Mouse (Mus musculus): Measurements from ENCODE around the gene Ndufs2.

The Ndufs2 gene

DNA sequence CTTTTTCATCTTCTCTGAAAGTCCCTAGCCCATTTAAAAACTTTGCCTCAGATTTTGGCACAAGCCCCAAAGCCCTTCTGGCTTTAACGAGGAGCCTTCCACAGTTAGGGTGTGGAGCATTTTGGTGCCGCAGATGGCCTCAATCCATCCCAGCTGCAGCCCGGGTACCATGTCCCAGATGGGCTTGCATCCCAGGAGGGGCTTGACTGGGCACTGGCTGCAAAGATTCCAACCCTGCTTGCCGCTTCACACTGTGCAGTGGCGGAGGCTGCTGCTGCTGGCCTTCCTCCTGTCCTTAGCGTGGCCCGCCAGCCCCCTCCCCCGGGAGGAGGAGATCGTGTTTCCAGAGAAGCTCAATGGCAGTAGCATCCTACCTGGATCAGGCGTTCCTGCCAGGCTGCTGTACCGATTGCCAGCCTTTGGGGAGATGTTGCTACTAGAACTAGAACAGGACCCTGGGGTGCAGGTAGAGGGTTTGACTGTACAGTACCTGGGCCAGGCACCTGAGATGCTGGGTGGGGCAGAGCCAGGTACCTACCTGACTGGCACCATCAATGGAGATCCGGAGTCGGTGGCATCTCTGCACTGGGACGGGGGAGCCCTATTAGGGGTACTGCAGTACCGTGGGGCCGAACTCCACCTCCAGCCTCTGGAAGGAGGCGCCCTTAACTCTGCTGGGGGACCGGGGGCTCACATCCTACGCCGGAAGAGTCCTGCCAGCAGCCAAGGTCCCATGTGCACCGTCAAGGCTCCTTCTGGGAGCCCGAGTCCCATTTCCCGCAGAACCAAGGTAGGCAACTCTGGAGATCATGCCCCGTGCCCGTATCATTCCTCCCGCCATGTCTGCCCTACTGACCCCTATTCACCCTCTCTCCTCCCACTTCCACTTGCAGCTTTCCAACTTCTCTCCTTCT lies at the start of gene Ndufs2:
Gene Ndufs2 (minus strand): TSS at position 709 of the 914 bp plus-strand sequence.
- in situ Hi-C loops (cut with MboI; ENCODE audit: low pct_unique_long_range_greater_than_20kb in 1 of 2, low sequenced_read_pairs in 2 of 2, unreplicated experiment in 1 of 2): no loop called here

DNA sequence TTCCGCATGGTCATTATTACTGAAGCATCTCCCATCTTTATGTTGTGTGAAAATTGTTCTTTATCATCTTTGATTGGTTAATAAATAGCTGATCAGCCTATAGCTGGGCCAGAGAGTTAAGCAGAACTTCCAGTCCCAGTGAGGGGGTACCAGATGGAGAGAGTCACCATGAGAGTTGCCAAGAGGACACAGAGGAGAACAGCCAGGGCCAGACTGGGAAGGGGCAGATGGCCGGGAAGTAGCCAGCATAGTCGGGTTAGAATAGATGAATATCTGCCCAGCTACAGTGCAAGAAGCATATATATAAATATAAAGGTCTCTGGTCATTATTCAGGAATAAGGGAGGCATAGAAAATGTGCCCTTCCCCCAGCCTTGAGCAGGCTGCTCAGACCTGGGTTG lies 47.0 kb upstream of the Ndufs2 start:
- in situ Hi-C loops (cut with MboI; ENCODE audit: low pct_unique_long_range_greater_than_20kb in 1 of 2, low sequenced_read_pairs in 2 of 2, unreplicated experiment in 1 of 2): no loop called here

DNA sequence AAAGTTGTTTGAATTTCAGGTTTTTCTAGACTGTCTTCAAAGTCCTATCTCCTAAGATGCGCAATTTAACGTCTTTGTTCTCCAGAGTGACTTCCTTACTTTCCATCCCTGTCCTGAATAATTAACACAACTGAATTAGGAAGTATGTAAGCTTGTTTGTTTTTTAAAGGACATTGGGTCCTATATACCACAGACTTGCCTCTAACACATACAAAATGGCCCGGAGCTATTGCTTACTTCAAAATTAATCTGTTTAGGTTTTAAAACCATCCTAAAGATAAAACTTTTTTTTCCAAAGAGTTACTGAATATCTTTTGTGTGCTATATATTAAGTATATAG lies 43.8 kb upstream of the Ndufs2 start:
- in situ Hi-C loops (cut with MboI; ENCODE audit: low pct_unique_long_range_greater_than_20kb in 1 of 2, low sequenced_read_pairs in 2 of 2, unreplicated experiment in 1 of 2): no loop called here

DNA sequence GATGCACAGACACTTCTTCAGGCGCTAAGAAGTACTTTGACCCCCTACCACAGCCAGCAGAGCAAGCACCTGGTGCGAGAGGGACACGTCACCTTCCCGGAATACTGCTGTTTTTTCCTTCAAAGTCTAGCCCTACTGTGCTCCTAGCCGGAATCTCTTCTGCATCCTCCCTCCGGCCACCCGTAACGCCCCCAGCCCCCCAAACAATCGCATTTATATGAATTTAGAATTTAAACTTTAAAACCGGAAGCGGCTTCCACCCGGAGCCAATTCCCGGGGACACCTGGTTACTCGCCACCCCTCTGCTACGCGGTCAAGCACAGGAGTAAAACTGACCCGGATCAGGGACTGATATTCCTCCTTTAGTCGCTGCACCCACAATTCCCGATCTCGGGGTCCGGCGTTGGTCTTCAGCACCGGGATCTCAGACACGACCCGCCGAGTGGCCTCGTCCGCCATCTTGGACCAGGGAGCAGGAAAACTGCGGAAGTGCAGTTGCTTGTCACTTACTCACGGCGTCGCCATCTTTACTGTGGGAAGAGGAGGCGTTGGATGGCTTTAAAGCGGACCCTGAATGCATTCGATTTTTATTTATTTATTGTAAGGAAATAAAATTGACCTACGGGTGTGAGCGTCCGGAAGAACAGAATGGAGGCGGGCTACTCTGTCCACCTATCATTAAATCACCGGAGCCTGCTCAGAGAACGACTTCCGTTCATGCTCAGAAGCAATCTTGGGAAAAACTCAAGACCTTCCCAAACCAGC lies 43.3 kb upstream of the Ndufs2 start, which contains the start of gene Ufc1:
Gene Ufc1 (minus strand): TSS at position 727 of the 765 bp plus-strand sequence.
- in situ Hi-C loops (cut with MboI; ENCODE audit: low pct_unique_long_range_greater_than_20kb in 1 of 2, low sequenced_read_pairs in 2 of 2, unreplicated experiment in 1 of 2): no loop called here

DNA sequence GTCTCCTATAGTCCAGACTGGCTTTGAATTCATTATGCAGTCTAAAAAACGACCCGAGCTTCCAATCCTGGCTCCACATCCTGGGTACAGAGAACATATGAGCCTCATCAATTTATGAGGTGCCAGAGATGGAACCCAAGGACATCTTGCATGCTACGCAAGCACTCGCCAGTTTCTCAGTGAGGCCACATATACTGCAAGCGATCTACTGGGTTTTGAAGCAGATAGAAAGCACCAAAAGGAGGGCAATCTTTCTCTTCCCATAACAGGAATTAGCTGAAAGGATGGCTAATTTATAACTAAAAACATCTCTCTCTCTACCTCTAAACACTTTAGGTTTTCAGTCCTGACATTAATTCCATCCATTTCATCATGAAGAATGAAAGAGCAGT lies 42.7 kb upstream of the Ndufs2 start:
- in situ Hi-C loops (cut with MboI; ENCODE audit: low pct_unique_long_range_greater_than_20kb in 1 of 2, low sequenced_read_pairs in 2 of 2, unreplicated experiment in 1 of 2): no loop called here

DNA sequence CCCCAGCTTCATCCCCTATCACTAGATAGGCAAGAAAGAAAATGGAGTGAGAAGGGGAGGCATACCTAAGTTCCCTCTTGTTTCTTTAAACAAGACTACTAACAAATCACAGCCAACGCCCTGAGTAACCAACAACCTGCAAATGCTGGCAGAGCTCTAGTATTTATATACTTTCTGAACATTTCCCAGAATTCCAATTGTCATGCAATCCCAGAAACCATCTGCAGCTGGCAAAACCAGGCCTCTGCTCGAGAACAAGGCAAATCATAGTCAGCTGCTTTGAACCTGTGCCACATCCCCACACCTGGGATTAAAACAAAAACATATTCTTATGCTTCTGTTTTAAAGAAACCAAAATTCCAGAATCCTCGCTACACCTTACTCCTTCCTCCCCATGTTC lies 42.2 kb upstream of the Ndufs2 start:
- in situ Hi-C loops (cut with MboI; ENCODE audit: low pct_unique_long_range_greater_than_20kb in 1 of 2, low sequenced_read_pairs in 2 of 2, unreplicated experiment in 1 of 2): no loop called here

DNA sequence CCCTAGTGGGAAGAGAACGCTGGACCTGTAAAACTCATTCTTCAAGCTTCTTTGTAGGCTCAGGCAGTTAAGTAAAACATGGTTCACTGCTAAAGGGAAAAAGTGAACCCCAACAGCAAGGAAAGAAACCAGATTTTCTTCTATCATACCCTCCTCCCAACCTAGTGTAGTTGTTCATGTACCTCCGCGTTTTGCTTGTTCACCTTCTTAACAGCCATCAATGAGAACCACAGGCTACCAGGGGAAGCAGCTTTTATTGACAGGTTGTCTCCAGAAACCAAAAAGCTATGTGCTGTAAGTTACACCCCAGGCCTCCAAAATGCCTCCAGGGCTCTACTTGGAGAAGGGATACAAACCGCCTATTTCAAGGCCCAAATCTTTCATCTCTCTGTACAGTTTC lies 37.1 kb upstream of the Ndufs2 start:
- in situ Hi-C loops (cut with MboI; ENCODE audit: low pct_unique_long_range_greater_than_20kb in 1 of 2, low sequenced_read_pairs in 2 of 2, unreplicated experiment in 1 of 2): no loop called here

DNA sequence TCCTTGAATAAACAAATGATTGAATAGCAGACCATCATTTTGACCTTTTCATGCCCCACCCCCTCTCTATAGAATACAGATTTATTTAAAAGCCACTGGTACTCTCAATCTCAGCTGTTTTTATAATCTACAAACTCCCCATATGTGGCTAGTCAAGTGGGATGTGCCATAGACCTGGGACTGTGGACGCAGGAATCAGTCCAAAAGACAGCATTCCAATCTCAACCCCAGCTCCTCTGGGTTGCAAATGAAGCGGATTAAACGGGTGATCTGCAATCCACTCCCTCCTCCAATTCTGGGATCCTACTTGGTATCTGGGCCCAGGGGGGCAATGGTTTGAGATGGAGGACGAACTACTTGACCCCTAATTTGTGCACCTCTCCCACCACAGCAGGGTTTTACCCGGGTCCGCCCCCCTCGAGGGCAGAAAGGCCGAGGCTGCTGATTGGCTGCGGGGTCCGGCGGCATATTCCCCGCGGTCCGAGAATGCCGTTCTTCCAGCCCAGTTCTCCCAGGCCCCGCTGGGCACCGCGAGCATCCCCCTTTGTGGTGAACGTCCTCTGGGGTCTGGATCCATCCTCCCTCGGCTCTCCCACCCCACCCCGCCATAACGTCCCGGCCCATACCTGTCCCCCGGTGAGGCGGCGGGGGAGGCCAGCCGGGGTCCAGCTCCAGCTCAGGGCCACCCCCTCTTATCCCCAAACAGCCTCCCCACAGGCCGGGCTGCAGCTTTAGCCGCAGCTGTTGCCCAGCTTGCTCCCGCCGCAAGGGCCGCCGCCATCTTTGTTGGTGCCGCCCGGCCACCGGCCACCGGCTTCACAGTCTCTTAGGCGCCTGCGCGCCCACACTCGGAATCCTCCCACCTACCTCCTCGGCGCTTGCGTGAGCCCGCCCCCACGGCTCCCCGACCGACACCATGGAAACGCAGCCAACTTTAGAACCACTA lies 36.2 kb upstream of the Ndufs2 start, which contains the start of gene Usp21:
Gene Usp21 (minus strand): TSS at position 856 of the 946 bp plus-strand sequence.
- in situ Hi-C loops (cut with MboI; ENCODE audit: low pct_unique_long_range_greater_than_20kb in 1 of 2, low sequenced_read_pairs in 2 of 2, unreplicated experiment in 1 of 2): no loop called here

DNA sequence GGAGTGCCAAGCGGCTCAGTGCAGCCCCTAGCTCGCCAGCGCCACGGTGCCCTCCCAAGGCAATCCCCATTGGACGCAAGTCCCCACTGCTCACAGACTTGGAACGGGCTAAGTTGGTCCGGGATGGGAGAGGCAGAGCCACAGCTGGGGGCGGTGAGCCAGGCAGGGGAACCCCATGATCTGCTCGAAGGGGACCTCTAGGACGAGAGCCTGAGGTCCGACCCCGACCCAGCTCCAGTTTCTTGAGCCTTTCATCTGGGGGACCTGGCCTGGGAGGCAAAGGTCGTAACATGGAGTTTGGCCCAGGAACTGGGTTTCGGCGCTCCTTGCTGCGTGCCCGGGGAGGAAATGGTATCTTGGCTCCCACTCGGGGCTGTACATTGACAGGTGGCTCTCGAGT lies 35.3 kb upstream of the Ndufs2 start:
- in situ Hi-C loops (cut with MboI; ENCODE audit: low pct_unique_long_range_greater_than_20kb in 1 of 2, low sequenced_read_pairs in 2 of 2, unreplicated experiment in 1 of 2): no loop called here

DNA sequence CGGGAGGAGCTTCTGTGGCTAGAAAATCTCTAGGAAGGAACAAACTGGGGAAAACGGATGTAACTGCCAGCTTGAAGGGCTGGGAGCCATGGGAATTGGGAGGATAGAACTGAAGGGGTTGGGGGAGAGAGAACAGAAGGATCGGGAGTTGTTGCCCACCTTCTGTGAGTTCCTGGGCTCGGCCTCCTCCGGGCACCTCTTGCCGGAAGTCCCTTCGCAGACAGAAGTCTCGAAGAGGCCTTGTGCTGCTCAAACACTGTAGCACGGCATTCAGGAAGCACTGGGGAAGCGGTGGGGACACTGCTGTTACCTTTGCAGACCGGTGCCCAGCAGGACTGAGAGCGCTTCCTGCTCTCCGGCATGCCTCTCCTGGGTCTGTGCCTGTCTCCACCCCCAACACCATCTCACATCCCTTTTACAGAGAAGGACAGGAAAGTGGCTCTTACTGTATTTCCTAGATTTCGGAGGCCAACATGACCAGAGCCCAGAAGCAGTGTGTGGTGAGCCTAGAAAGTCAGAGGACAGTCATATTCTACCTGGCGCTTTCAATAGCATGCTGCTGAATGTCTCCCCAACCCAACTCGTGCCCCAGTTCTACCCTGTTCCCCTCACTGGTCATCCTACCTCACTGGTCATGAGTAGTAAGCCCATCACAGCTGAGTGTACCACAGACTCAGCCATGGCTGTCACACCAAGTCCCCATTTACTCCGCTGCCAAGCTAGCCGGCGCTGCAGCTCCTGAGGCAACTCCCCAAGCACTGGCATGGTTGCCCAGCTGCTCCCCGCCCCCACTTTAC lies 34.1 kb upstream of the Ndufs2 start:
- in situ Hi-C loops (cut with MboI; ENCODE audit: low pct_unique_long_range_greater_than_20kb in 1 of 2, low sequenced_read_pairs in 2 of 2, unreplicated experiment in 1 of 2): no loop called here

DNA sequence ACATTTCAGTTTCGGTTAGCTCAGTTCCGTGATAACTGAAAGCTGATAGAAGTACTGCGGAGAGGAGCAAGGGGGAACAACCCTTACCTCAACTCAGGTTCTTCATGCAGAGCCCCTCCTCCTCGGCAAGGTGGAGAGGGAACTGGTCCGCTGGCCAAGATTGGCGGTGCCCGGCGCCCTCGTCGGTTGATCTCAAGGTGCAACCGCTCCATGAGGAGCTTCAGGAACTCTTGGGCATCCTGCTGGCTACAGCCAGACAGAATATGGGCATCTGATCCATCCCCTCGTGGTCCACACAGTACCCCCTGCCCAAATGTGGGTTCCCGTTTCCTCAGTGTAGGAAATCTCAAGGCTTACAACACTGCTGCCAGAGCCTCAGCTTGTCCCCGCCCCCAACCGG lies 33.3 kb upstream of the Ndufs2 start:
- in situ Hi-C loops (cut with MboI; ENCODE audit: low pct_unique_long_range_greater_than_20kb in 1 of 2, low sequenced_read_pairs in 2 of 2, unreplicated experiment in 1 of 2): no loop called here

DNA sequence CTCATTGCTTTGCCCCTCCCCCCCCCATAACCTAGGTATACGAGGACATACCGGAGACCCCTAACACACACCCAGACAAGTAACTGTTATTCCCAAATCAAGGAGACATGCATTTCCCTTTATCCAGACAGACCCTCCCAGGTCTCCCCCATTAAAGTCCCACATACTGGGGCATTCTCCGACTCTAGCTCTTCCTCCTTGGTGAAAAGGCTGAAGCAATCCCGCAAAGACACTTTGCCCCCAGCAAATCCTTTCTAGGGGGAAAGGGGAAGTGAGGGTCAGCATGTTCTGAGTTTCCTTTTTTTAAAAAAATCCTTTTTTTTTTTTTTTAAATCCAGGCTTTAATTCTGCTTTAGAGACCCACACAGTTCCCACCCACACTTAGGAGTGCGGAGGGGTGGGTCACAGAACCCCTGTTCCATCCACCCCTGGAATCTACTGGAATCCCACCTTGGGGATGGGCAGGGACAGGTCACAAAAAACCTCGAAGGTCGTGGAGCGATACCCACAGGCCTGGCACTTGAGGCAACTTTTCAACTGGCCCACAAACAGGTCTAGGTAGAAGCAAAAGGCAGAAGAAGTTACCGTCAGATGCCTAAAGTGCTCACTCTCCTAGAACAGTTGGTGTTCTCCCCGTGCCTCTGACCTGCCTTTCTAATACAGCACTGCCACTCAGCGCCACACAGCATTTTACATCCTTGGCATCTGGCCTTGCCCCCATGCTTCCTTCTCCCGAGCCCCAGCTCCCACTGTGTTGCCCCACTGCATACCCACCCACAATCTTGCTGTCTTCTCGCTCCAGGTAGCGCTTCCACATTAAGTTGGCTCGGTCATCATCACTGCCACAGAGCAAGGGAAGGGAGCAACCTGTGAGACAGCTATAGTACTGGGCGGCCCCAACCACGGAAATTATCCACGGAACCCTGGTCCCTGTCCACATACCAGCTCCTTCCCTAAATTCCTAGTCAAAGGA lies 32.3 kb upstream of the Ndufs2 start:
- in situ Hi-C loops (cut with MboI; ENCODE audit: low pct_unique_long_range_greater_than_20kb in 1 of 2, low sequenced_read_pairs in 2 of 2, unreplicated experiment in 1 of 2): no loop called here

DNA sequence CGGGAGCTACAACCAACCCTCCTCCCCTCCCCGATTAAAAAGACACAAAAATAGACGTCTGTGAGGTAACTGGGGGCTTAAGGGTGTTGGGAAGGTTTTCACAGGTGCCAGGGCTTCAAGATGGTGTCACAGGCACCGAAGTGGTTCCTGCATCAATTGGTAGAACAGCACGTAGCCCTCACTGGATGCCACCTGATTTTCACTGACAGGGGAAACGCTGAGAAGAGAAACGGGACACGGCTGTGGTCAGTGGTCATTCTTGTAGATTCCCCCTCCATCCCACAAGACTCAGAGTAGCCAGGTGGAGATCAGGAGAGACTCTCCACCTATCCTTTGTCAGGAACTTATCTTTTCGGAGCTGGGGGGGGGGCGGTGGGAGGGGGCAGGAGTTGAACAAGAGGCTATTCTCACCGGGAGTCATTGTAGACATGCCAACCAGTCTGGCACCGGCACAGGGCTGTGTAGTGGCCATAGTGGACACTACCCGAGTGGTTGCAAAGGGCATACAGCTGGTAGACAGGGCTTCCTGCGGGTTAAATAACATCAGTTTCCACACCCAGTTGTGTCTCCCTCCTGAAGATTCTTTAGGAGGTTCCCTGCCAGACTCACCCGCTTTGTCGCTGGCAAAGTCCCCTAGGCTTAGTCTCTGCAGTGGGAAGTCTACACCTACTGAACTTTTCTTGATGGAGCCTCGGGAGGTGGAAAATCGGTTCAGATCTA lies 31.1 kb upstream of the Ndufs2 start:
- in situ Hi-C loops (cut with MboI; ENCODE audit: low pct_unique_long_range_greater_than_20kb in 1 of 2, low sequenced_read_pairs in 2 of 2, unreplicated experiment in 1 of 2): no loop called here

DNA sequence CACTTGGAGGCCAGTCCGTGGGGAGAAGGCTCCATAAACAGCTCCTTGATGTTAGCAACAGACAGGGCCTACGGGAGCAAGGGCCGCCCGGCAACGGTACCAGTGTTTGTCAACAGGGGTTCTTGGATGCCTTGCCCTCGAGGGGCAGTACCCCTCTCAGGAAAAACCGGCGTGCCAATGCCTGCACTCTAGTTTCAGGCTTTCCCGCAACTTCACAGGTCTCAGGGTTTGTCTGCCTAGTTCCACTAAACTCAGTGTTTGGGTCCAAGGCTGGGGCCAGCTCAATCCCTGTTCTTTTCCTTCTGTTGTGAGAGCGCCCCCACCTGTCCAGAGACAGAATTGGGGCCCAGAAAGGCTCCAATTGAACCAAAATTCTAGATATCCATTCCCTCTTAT lies 30.3 kb upstream of the Ndufs2 start:
- in situ Hi-C loops (cut with MboI; ENCODE audit: low pct_unique_long_range_greater_than_20kb in 1 of 2, low sequenced_read_pairs in 2 of 2, unreplicated experiment in 1 of 2): no loop called here

DNA sequence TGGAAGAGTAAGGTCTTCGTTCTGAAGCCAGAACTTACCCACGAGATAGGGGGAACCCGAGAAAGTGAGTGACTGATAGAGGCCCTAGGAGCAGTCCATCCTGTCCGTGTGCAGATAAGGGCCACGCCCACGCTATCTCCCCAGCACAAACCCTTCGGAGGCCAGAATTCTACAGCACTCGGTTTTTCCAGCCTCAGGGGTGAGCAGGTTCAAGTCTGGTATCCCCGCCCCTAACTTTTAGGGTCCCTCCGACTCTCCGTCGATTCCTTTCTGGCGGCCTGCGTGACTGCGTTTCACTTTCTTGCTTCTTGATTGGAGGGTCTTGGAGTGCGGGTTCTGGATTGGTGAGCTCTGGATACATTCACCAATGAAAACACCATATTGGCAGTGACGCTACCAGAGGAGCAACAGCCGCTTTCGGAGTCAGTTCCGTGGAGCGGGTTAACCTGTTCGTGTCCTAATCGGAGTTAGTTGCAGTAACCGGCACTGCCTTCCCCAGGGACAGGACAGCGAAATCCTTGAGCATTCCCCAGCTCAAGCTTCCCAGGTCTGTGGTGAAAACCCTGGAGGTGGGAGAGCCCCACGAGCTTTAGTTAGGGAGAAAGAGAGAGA lies 29.8 kb upstream of the Ndufs2 start, which contains the start of gene Ppox:
Gene Ppox (minus strand): TSS at position 271 of the 612 bp plus-strand sequence.
- in situ Hi-C loops (cut with MboI; ENCODE audit: low pct_unique_long_range_greater_than_20kb in 1 of 2, low sequenced_read_pairs in 2 of 2, unreplicated experiment in 1 of 2): no loop called here
